Mouse (Mus musculus) heart, postnatal 14 days (tissue): ENCODE results near the gene Kdm1b. TPM values are rescaled to one million over a fixed set of nuclear protein-coding genes. Genes with fewer than 3 reads are reported as not detected.

Experiments
- DNase-seq, 2 experiments: peaks; one replicate each; pipeline ENCODE4 v3.0.0; 2021 to 2022
- intact Hi-C: fragments of 180-260 bp; cut with DNase I; formaldehyde crosslinking; loops from one replicate; pipeline ENCODE4 v1.15.1; 2025
- total RNA-seq, 2 experiments: library from RNA; stranded (reverse); gene quantifications; 2 replicates each; pipeline ENCODE4 v1.2.3; 2021

Gene Kdm1b
- total RNA-seq, 2 experiments from 2014 or later = 7.6 to 8.5 TPM

DNA sequence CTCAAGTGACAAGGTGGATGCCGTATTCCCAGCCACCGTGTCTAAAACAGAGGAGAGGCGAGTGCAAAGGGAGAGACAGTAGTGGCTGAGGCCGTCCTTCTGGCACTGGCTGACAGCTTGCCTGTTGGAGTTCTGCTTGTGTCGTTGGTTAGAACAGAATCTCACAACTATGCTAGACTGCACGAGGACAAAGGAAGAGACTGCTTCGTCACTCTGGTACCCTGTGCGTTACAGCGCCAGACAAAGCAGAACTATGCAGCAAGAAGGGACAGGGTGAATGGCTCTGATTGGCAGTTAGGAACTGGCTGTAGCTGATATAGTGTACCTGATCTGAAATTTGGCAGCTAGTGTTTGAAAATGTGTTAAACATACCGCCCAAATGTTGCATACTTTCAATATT is 10.7 kb downstream of the Kdm1b start:
- intact Hi-C loops = no loop called here
- DNase-seq = no peak

- DNase-seq = no peak
- intact Hi-C loops = no loop called here
Observed at GRCm38 (mm10) chr13:47056126-47056525, 12.8 kb downstream of the Kdm1b start.

DNA sequence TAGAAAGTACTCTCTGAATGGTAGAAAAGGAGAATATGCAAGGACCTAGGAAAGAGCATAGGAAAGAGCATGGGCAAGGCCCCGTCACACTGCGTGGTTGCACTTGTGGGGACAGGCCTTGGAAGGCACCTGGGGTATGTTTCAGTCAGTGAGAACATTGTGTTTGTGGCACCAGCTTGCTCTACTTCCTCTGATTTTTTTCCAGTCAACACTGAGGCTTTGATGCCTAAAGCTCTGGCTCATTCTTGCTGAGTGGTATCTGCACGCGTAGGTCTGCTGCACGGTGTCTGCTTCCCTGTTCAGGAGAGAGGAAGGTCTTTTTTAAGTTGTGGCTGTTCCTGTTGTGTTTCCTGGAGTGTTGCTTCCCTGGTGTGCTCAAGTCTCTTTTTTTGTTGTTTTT is 13.5 kb downstream of the Kdm1b start:
- DNase-seq = no peak
- intact Hi-C loops = no loop called here

DNA sequence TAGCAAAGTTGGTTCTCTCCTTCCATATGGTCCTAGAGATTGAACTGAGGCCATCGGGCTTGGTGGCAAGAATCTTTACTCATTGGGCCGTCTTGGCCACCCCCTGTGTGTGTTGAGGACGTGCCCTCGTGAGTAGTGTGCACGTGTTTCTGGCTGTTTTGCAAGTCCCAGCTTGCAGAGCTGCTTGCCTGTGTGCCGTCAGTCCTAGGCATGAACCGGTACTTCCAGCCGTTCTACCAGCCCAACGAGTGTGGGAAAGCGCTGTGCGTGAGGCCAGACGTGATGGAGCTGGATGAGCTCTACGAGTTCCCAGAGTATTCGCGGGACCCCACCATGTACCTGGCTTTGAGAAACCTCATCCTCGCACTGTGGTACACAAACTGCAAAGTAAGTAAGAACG is 19.5 kb downstream of the Kdm1b start:
- no peak for DNase-seq
- intact Hi-C loops = no loop called here

DNA sequence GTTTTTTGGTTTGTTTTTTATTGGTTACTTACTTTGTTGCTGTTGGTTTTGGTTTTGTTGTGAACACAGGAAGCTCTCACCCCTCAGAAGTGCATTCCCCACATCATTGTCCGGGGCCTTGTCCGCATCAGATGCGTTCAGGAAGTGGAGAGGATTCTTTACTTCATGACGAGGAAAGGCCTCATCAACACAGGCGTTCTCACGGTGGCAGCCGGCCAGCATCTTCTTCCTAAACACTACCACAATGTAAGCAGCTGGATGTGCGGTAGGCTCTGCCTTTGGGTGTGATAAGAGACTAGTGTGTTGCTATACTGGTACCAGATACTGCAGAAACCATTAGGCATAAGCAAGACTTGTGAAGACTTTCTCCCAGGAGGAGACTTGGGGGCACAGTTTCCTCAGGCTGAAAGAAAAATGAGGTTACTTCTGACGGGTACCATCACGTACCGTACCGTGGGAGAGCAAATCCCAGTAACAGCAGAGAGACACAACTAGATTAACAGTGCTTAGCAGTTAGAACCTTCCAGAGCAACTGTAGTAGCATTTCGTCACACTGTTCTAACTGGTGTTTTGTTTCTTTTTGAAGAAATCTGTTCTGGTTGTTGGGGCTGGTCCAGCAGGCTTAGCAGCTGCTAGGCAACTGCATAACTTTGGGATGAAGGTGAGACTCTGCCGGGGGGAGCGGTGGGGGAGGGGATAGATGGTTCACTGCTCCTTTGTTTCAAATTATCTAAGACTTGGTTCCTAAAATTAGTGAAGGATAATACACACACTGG is 20.9 kb downstream of the Kdm1b start:
- DNase-seq = no peak
- intact Hi-C loops = no loop called here

DNA sequence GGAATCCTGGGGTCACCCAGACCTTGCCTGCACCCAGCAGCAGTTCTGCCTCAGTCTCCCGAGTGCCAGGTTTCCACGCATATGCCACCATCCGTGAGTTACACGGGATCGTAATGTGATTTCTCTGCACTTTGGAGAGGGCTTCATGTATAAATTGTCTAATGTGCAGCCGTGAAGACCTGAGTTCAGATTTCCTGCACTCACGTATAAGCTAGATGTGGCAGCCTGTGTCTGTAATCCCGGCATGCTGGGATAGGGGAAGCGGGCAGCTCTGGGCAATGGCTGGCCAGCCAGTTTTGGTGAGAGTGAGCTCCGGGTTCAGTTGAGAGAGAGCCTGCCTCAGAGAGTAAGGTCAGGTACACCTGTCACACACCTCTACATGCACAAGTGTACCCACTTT is 23.2 kb downstream of the Kdm1b start:
- intact Hi-C loops = no loop called here
- no peak for DNase-seq

GRCm38 (mm10) chr13:47067001-47067400 is 23.7 kb downstream of the Kdm1b start:
- no peak for DNase-seq
- intact Hi-C loops = no loop called here

GRCm38 (mm10) chr13:47070329-47071080 is 27.2 kb downstream of the Kdm1b start:
- intact Hi-C loops = no loop called here
- DNase-seq = no peak

DNA sequence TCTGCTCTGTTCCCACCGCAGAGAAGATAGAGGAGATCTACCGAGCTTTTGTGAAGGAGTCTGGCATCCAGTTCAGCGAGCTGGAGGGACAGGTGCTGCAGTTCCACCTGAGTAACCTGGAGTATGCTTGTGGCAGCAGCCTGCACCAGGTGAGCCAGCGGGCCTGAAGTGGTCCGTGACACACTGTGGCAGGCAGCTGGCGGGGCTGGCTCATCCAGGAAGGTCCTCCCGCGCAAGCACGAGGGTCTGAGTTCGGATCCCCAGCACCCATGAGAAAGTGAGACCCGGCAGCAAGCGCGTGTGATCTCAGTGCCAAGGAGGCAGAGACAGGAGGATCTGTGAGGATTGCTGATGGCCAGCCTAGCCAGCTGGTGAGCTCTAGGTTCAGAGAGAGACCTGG is 28.6 kb downstream of the Kdm1b start:
- no peak for DNase-seq
- intact Hi-C loops = no loop called here

DNA sequence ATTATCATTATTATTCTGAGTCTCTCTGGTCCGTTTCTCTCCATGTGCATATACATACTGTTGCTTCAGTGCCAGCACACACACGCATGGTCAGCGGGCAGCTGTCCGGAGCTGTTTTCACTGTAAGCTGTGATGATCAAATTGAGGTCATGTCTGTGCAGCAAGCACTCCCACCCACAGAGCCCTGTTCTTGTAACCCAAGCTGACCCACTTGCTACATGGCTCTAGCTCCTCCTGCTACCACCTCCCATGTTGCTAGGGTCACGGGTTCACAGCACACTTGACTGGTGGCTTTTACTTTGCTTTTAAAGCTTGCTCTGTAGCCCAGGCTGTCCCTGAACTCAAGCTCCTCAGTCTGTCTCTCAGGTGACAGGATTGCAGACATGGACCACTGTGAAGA is 29.2 kb downstream of the Kdm1b start:
- intact Hi-C loops = no loop called here
- no peak for DNase-seq

DNA sequence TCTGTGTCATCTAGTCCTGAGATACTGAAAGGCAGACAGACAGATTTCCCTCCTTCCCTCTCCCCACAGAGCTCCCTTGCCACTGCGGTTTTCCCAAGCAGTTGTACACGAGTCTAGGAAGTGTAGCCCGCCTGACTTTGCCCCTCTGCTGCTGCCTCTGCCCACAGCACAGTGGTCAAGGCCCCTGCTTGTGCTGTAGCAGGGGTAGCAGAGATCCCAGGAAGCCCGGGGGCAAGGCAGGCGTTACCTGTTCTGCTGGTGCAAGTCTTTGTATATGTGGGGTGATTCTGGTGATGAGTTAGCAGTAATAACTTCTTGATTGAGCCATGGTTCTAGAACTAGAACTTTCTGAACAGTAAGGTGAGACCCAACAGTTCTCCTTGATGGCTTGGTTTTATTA is 32.9 kb downstream of the Kdm1b start:
- DNase-seq = no peak
- intact Hi-C loops = no loop called here

GRCm38 (mm10) chr13:47077367-47077766 is 34.1 kb downstream of the Kdm1b start:
- no peak for DNase-seq
- intact Hi-C loops = no loop called here

DNA sequence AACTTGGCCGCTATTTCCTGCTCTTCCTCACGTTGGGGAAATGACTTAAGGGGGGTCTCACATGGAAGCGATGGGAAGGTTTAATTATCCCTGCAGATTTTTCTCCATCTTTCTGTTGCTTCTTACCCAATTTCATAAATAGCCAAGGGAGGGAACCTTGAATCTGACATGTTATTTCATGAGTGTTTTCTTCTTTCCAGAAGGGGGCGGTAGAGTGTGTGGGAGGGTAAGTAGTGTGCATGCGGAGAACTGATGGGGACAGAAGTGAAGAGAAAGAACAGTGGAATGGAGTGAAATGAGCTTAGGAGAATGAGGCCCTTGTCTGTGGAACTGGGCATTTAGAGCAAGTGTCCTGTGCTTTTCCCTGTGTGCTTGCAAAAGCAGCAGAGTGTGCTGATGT is 35.5 kb downstream of the Kdm1b start:
- no peak for DNase-seq
- intact Hi-C loops = no loop called here

DNA sequence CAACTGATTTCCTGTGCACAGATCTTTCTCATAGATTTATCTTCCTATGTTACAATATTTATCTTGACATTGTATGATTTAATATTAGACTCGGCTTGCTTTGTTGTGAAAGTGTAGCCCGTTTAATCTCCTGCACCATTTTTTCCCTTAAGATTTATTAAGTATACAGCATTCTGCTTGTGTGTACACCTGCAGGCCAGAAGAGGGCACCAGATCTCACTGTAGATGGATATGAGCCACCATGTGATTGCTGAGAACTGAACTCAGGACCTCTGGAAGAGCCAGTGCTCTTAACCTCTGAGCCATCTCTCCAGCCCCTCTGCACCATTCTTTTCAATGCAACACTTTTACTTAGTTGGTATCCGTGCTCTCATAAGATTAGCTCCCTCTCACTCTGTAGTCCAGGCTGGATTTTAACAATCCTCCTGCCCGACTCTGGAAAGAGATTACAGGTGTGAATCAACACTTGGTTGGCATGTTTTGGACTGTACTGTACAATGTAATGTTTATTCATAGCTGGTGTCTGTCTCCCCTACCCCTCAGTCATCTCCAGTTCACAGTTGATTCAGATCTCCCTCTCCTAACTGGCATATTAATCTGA is 37.7 kb downstream of the Kdm1b start:
- intact Hi-C loops = no loop called here
- DNase-seq = no peak

- intact Hi-C loops = no loop called here
- DNase-seq = no peak
Observed at GRCm38 (mm10) chr13:47088433-47088832, 45.1 kb downstream of the Kdm1b start.

- intact Hi-C loops = no loop called here
- DNase-seq = no peak
Observed at GRCm38 (mm10) chr13:47089271-47089670, 46.0 kb downstream of the Kdm1b start.

GRCm38 (mm10) chr13:47093791-47094190 is 50.5 kb downstream of the Kdm1b start:
- intact Hi-C loops = no loop called here
- no peak for DNase-seq

DNA sequence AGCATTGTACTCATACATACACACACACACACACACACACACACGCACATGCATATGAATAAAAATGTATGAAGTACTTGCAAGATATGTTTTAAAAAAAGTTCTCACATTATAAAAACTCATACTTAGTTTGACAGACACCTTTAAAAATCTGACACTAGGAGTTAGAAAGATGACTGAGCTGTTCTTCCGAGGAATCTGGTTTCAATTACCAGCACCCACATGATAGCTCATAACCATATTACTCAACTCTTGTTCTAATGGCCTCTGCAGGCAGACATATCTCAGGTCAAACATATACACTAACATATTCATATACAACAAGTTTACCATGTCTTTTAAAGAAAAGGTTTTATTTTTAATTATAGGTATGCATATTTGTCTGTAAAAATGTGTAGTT is 53.3 kb downstream of the Kdm1b start:
- intact Hi-C loops = no loop called here
- no peak for DNase-seq

GRCm38 (mm10) chr13:47099265-47099664 is 56.0 kb downstream of the Kdm1b start:
- intact Hi-C loops = no loop called here

DNA sequence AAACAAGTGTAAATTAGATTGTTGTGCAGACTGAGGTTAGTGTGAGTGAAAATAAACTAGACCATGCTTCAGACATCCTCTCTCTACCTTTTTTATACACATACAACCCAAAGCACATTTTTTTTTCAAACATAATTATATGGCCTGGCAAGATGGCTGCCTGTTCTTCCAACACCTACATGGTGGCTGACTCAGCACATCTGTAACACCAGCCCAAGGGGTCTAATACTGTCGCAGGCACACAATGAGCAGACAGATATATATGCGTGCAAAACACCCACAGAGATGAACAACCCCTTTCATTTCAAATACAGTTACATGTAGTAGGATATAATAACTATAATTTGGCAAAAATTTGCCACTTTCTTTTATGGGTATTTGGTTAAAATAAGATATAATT is 57.3 kb downstream of the Kdm1b start:
- DNase-seq = no peak
- intact Hi-C loops = no loop called here

More at GRCm38 (mm10) chr13:47099265-47099664, 56.0 kb downstream of the Kdm1b start:
- DNase-seq = no peak

DNA sequence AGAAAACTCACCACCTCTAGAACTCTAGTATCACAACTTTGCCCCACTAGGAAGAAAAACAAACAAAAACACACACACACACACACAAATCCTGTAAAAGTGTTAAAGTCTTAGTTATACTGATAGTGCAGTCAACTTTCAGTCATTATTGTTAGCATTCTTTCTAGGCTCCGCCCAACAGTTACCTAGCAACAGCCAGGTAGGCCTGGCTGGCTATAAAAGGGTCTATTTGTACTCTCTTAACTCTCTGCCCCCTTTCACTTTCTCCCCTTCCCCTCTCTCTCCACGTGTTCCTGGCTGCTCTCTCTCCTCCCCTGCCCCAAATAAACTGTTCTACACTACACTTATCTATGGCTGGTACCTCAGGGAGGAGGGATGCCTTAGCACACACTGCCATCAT is 60.8 kb downstream of the Kdm1b start:
- no peak for DNase-seq
- intact Hi-C loops = no loop called here
